Mouse (Mus musculus) kidney, adult 2 months (tissue): ENCODE data around the gene Ntsr2.

ENCODE experiments used
- CTCF ChIP-seq: fragments of 200-500 bp; conservative IDR thresholded peaks from 2 replicates; pipeline ENCODE4 v1.5.1; 2011; ENCODE audit warnings: low read depth, mild to moderate bottlenecking, control low read depth, low read length, moderate library complexity, mixed read lengths; ENCODE audit not compliant: insufficient read depth, insufficient read length
- POLR2A ChIP-seq: fragments of 200-500 bp; IDR thresholded peaks from one replicate; pipeline ENCODE4 v1.6.1; 2011; ENCODE audit warnings: low read depth, low read length, control low read depth

- TF ChIP-seq CTCF (no peak), POLR2A (no peak)
These were observed 34.5 kb upstream of the Ntsr2 start for GRCm38 (mm10) chr12:16618512-16619274.
